Mouse (Mus musculus) heart, adult 8-10 months (tissue): ENCODE data around the gene Surf2. TPM values are rescaled to one million over a fixed set of nuclear protein-coding genes. Genes with fewer than 3 reads are reported as not detected.
"Not testable (repeated sequence)": the region's sequence is repeated elsewhere in the genome, so short reads cannot be mapped to it uniquely, and the experiment has no call there.

Source experiments
- DNase-seq: peaks from one replicate; pipeline ENCODE4 v3.0.0; 2022; ENCODE audit warnings: low spot score
- total RNA-seq, 4 experiments: library from RNA; stranded (reverse); gene quantifications; 2 replicates each; pipeline ENCODE4 v1.2.4; 2022

Surf2 gene
- 10 to 100 TPM; 15.0 to 21.4 (median 17.0) TPM for total RNA-seq

GRCm38 (mm10) chr2:26915927-26916728 is at the start of gene Surf2, which contains the start of gene Surf1:
Gene Surf2 (plus strand): TSS chr2:26916367.
Gene Surf1 (minus strand): TSS chr2:26916530.
- DNase-seq, result peak; percentile 84

GRCm38 (mm10) chr2:26870666-26871065 is 45.5 kb upstream of the Surf2 start:
- DNase-seq, result no peak

GRCm38 (mm10) chr2:26878571-26878970 is 37.6 kb upstream of the Surf2 start:
- no peak for DNase-seq

GRCm38 (mm10) chr2:26885541-26885940 is 30.6 kb upstream of the Surf2 start:
- not testable (repeated sequence) for DNase-seq

- not testable (repeated sequence) for DNase-seq
Observed at GRCm38 (mm10) chr2:26886170-26886569, 30.0 kb upstream of the Surf2 start.

- DNase-seq, result no peak
Observed at GRCm38 (mm10) chr2:26895898-26896297, 20.3 kb upstream of the Surf2 start.

- no peak for DNase-seq
Observed at GRCm38 (mm10) chr2:26900731-26901130, 15.4 kb upstream of the Surf2 start.

GRCm38 (mm10) chr2:26901834-26902400 is 14.2 kb upstream of the Surf2 start:
- DNase-seq, result no peak

- peak; percentile 97 for DNase-seq
Observed at GRCm38 (mm10) chr2:26902467-26903220, 13.5 kb upstream of the Surf2 start, which contains the start of gene Surf6. Gene Surf6 (minus strand): TSS chr2:26902879.

- no peak for DNase-seq
Observed at GRCm38 (mm10) chr2:26903311-26903710, 12.9 kb upstream of the Surf2 start.

GRCm38 (mm10) chr2:26905936-26906335 is 10.2 kb upstream of the Surf2 start:
- no peak for DNase-seq

- no peak for DNase-seq
Observed at GRCm38 (mm10) chr2:26906431-26906830, 9.7 kb upstream of the Surf2 start.

- DNase-seq, result peak; percentile 28
Observed at GRCm38 (mm10) chr2:26907109-26907508, 9.1 kb upstream of the Surf2 start.

- no peak for DNase-seq
Observed at GRCm38 (mm10) chr2:26908710-26909386, 7.3 kb upstream of the Surf2 start.

GRCm38 (mm10) chr2:26909387-26909784 is 6.8 kb upstream of the Surf2 start:
- DNase-seq, result no peak

GRCm38 (mm10) chr2:26910124-26910993 is 5.8 kb upstream of the Surf2 start, which contains the start of the genes Med22 and Rpl7a:
Gene Med22 (minus strand): TSS chr2:26910677.
Gene Rpl7a (plus strand): TSS chr2:26910764.
- peak; percentile 99 for DNase-seq

GRCm38 (mm10) chr2:26910994-26911765 is 5.0 kb upstream of the Surf2 start:
- no peak for DNase-seq

GRCm38 (mm10) chr2:26912253-26912770 is 3.9 kb upstream of the Surf2 start:
- no peak for DNase-seq

- no peak for DNase-seq
Observed at GRCm38 (mm10) chr2:26913416-26914147, 2.6 kb upstream of the Surf2 start.
